Comparison of ENCODE assay signal across 7 mouse cellular contexts in genomic region chr16:11418183-11418588, GRCm38 (mm10).
DNase-seq lines count a peak whose midpoint lies in the region; ATAC-seq and TF ChIP-seq lines count a peak whose summit lies in the region.

No protein-coding gene starts in this region.

- 18% methylated on average over 7 of the region's 7 CpGs for WGBS in kidney, embryonic 15.5 days
- 16% methylated on average over 7 of the region's 7 CpGs for WGBS in lung, adult 2 months
- WGBS in neural tube, embryonic 15.5 days: 18% methylated on average over 7 of the region's 7 CpGs

- peak; percentile 64; the same call in 1 of the 2 replicates for ATAC-seq in frontal cortex, adult (ENCODE audit: low TSS enrichment)
- peak; percentile 71 for ATAC-seq in kidney, embryonic 15.5 days (replicated peaks; ENCODE audit: low FRiP score)
- ATAC-seq in neural tube, embryonic 15.5 days (ENCODE audit: low FRiP score): peak; percentile 88

- no peak; the same call in none of the 2 replicates for TF ChIP-seq RAD21 in MEL (IDR thresholded peaks at IDR 0.05; ENCODE audit: low read depth, low read length)

- H3ac ChIP-seq in C2C12 (ENCODE audit: control insufficient read depth, insufficient read length, low read depth): no peak overlapping the region

- no peak overlapping the region for H3K27ac ChIP-seq in MEL (ENCODE audit: control insufficient read depth, low read depth, low read length)
- no peak overlapping the region for H3K27ac ChIP-seq in kidney, embryonic 15.5 days
- no peak overlapping the region for H3K27ac ChIP-seq in neural tube, embryonic 15.5 days (replicated peaks)

- H3K4me1 ChIP-seq in MEL (ENCODE audit: control insufficient read depth in 1 of 2, insufficient read depth in 2 of 2, low read length in 2 of 2): no peaks in the 10 kb centered on the region; a peak in 1 of 4 replicates
- H3K4me1 ChIP-seq in kidney, embryonic 15.5 days: no peaks in the 10 kb centered on the region; the same call in 1 of the 2 replicates
- no peaks in the 10 kb centered on the region for H3K4me1 ChIP-seq in lung, adult 2 months (ENCODE audit: control insufficient read depth, insufficient read depth, low read length)
- no peaks in the 10 kb centered on the region for H3K4me1 ChIP-seq in neural tube, embryonic 15.5 days

- TF ChIP-seq CTCF in C2C12 (IDR thresholded peaks at IDR 0.05; ENCODE audit: control insufficient read depth, insufficient read depth, insufficient read length) (peak; percentile 83), MEL (IDR thresholded peaks at IDR 0.05 in 2 of 3, conservative IDR thresholded peaks at IDR 0.05 in 1 of 3; ENCODE audit: control insufficient read depth in 1 of 3, insufficient read depth in 1 of 3, low read depth in 2 of 3, low read length in 3 of 3, poor library complexity in 1 of 3, severe bottlenecking in 1 of 3) (peak; percentile 87 to 98 (median 95))
- TF ChIP-seq CTCF in lung, adult 2 months (IDR thresholded peaks at IDR 0.05; ENCODE audit: insufficient read depth, low read length): peak; percentile 96

- DNase-seq in MEL (ENCODE audit: low read depth, low spot score): peak; percentile 84
- peak; percentile 55 for DNase-seq in cerebellum, adult 8-10 months
- peak; percentile 41 for DNase-seq in lung, adult 2 months

- no peaks in the 10 kb centered on the region for H3K79me2 ChIP-seq in C2C12 (ENCODE audit: control insufficient read depth, insufficient read depth)
- no peaks in the 10 kb centered on the region for H3K79me2 ChIP-seq in MEL (ENCODE audit: control insufficient read depth, insufficient read depth, low read length, poor library complexity)

- no peak for TF ChIP-seq POLR2A in MEL (IDR thresholded peaks at IDR 0.05; ENCODE audit: control insufficient read depth in 1 of 2, insufficient read depth in 1 of 2, low read depth in 1 of 2, low read length in 2 of 2, poor library complexity in 1 of 2)
- no peak for TF ChIP-seq POLR2A in lung, adult 2 months (IDR thresholded peaks at IDR 0.05; ENCODE audit: borderline replicate concordance, extremely low read depth, low read depth, low read length)

- no peaks in the 10 kb centered on the region for H3K9me3 ChIP-seq in MEL (replicated peaks; ENCODE audit: insufficient read depth, low read length)
- no peaks in the 10 kb centered on the region for H3K9me3 ChIP-seq in kidney, embryonic 15.5 days (replicated peaks)
- no peaks in the 10 kb centered on the region for H3K9me3 ChIP-seq in neural tube, embryonic 15.5 days (replicated peaks)

- H3K9ac ChIP-seq in MEL (ENCODE audit: control insufficient read depth, low read depth, low read length, poor library complexity, severe bottlenecking): no peak overlapping the region
- no peak overlapping the region for H3K9ac ChIP-seq in kidney, embryonic 15.5 days
- H3K9ac ChIP-seq in neural tube, embryonic 15.5 days (replicated peaks): no peak overlapping the region

- no peaks in the 10 kb centered on the region for H3K36me3 ChIP-seq in C2C12 (ENCODE audit: control insufficient read depth, insufficient read depth)
- H3K36me3 ChIP-seq in MEL (ENCODE audit: control insufficient read depth in 1 of 2, insufficient read depth in 2 of 2, low read length in 2 of 2): no peaks in the 10 kb centered on the region
- H3K36me3 ChIP-seq in kidney, embryonic 15.5 days: peaks cover 30% of the 10 kb centered on the region
- H3K36me3 ChIP-seq in neural tube, embryonic 15.5 days: peaks cover 24% of the 10 kb centered on the region

- H3K4me3 ChIP-seq in C2C12 (ENCODE audit: insufficient read depth, poor library complexity, severe bottlenecking): no peak overlapping the region
- H3K4me3 ChIP-seq in MEL (ENCODE audit: control insufficient read depth in 1 of 2, insufficient read depth in 1 of 2, low read depth in 2 of 2, low read length in 2 of 2): no peak overlapping the region
- H3K4me3 ChIP-seq in kidney, embryonic 15.5 days (replicated peaks): no peak overlapping the region
- H3K4me3 ChIP-seq in lung, adult 2 months (replicated peaks; ENCODE audit: extremely low read depth, low read depth, low read length): no peak overlapping the region
- no peak overlapping the region for H3K4me3 ChIP-seq in neural tube, embryonic 15.5 days (replicated peaks)

- H3K27me3 ChIP-seq in C2C12 (ENCODE audit: control insufficient read depth, insufficient read depth, insufficient read length) (peaks cover 4% of the 10 kb centered on the region), MEL (ENCODE audit: control insufficient read depth in 1 of 2, insufficient read depth in 2 of 2, low read length in 2 of 2) (no peaks in the 10 kb centered on the region)
- H3K27me3 ChIP-seq in kidney, embryonic 15.5 days: no peaks in the 10 kb centered on the region
- no peaks in the 10 kb centered on the region for H3K27me3 ChIP-seq in neural tube, embryonic 15.5 days (replicated peaks)

- no peak for TF ChIP-seq EP300 in MEL (IDR thresholded peaks at IDR 0.05; ENCODE audit: low read depth in 1 of 2, low read length in 2 of 2)

- H3K4me2 ChIP-seq in kidney, embryonic 15.5 days: no peak overlapping the region
- H3K4me2 ChIP-seq in neural tube, embryonic 15.5 days: no peak overlapping the region

- H3K79me3 ChIP-seq in C2C12 (ENCODE audit: low read depth): no peaks in the 10 kb centered on the region

TF ChIP-seq in C2C12, 6 proteins besides CTCF, POLR2A, EP300 and RAD21:
- TF ChIP-seq MYOD1 (IDR thresholded peaks at IDR 0.05; ENCODE audit: control insufficient read depth, insufficient read length, low read depth): no peak

TF ChIP-seq in MEL, 35 proteins besides CTCF, POLR2A, EP300 and RAD21:
- no peak for TF ChIP-seq RCOR1 (IDR thresholded peaks at IDR 0.05; ENCODE audit: low read depth, low read length)
- TF ChIP-seq POLR2AphosphoS5 (IDR thresholded peaks at IDR 0.05; ENCODE audit: borderline replicate concordance, low read depth, low read length): no peak
- peak; percentile 97 for TF ChIP-seq ZC3H11A (IDR thresholded peaks at IDR 0.05; ENCODE audit: low read depth, low read length)
- TF ChIP-seq GATA1 (IDR thresholded peaks at IDR 0.05; ENCODE audit: low read depth, low read length): 0 out of 2 replicates have a peak, but pooled peaks have one; percentile 8
- TF ChIP-seq ZNF384 (IDR thresholded peaks at IDR 0.05; ENCODE audit: low read depth, low read length): no peak
- 0 out of 2 replicates have a peak, but pooled peaks have one; percentile 53 for TF ChIP-seq MYC (IDR thresholded peaks at IDR 0.05; ENCODE audit: low read depth, low read length)
- TF ChIP-seq GABPA (IDR thresholded peaks at IDR 0.05; ENCODE audit: low read depth, low read length): no peak
- TF ChIP-seq SMC3 (IDR thresholded peaks at IDR 0.05; ENCODE audit: low read depth, low read length): peak; percentile 96
- TF ChIP-seq CHD1 (IDR thresholded peaks at IDR 0.05; ENCODE audit: low read depth, low read length): no peak
- peak; percentile 58 for TF ChIP-seq SIN3A (IDR thresholded peaks at IDR 0.05; ENCODE audit: low read length)
- no peak for TF ChIP-seq ZMIZ1 (IDR thresholded peaks at IDR 0.05; ENCODE audit: low read depth, low read length)
- TF ChIP-seq BHLHE40 (IDR thresholded peaks at IDR 0.05; ENCODE audit: borderline replicate concordance, low read depth, low read length): 0 out of 2 replicates have a peak, but pooled peaks have one; percentile 14
